Mouse (Mus musculus): ENCODE results near the gene Sgip1. TPM values are rescaled to one million over a fixed set of nuclear protein-coding genes. Genes with fewer than 3 reads are reported as not detected.

The Sgip1 gene
- polyA plus RNA-seq, 1 experiment, result 0.10 TPM

- Histone ChIP-seq H3K79me2 (ENCODE audit: control insufficient read depth, insufficient read depth) (no peaks in the 10 kb centered on the region), H3K27me3 (ENCODE audit: control insufficient read depth, insufficient read depth, insufficient read length) (no peaks in the 10 kb centered on the region), H3K4me2 (ENCODE audit: low read depth) (no peak overlapping the region), H3ac (ENCODE audit: control insufficient read depth, insufficient read length) (no peak overlapping the region), H3K36me3 (ENCODE audit: control insufficient read depth, insufficient read depth) (no peaks in the 10 kb centered on the region), H3K4me3 (no peak overlapping the region)
- no peak for TF ChIP-seq USF1 (IDR thresholded peaks at IDR 0.05; ENCODE audit: low read depth)
- TF ChIP-seq REST (IDR thresholded peaks at IDR 0.05; ENCODE audit: insufficient read depth, insufficient read length), result no peak
- TF ChIP-seq E2F4 (IDR thresholded peaks at IDR 0.05; ENCODE audit: insufficient read depth), result no peak
- TF ChIP-seq MYOG (IDR thresholded peaks at IDR 0.05; ENCODE audit: control insufficient read depth in 1 of 3, insufficient read depth in 1 of 3, insufficient read length in 2 of 3, low read depth in 2 of 3), result no peak
- TF ChIP-seq TCF12 (IDR thresholded peaks at IDR 0.05; ENCODE audit: insufficient read depth, poor library complexity, severe bottlenecking), result no peak
- TF ChIP-seq POLR2AphosphoS2 (IDR thresholded peaks at IDR 0.05; ENCODE audit: insufficient read length, low read depth), result no peak
- TF ChIP-seq CEBPB (IDR thresholded peaks at IDR 0.05; ENCODE audit: insufficient read depth, poor library complexity, severe bottlenecking), result no peak
- TF ChIP-seq POLR2A (IDR thresholded peaks at IDR 0.05; ENCODE audit: insufficient read length, low read depth), result no peak
- TF ChIP-seq SRF (IDR thresholded peaks at IDR 0.05; ENCODE audit: control insufficient read depth, insufficient read length, low read depth), result no peak
Observed at GRCm38 (mm10) chr4:102969599-102969998, 228.5 kb downstream of the Sgip1 start.

GRCm38 (mm10) chr4:102971159-102971558 lies 230.1 kb downstream of the Sgip1 start:
- H3K79me2 ChIP-seq (ENCODE audit: control insufficient read depth, insufficient read depth), result no peaks in the 10 kb centered on the region
- no peak overlapping the region for H3K4me2 ChIP-seq (ENCODE audit: low read depth)
- H3K27me3 ChIP-seq (ENCODE audit: control insufficient read depth, insufficient read depth, insufficient read length), result no peaks in the 10 kb centered on the region
- no peak overlapping the region for H3K4me3 ChIP-seq
- H3ac ChIP-seq (ENCODE audit: control insufficient read depth, insufficient read length), result no peak overlapping the region
- H3K36me3 ChIP-seq (ENCODE audit: control insufficient read depth, insufficient read depth), result no peaks in the 10 kb centered on the region
- TF ChIP-seq TCF12 (IDR thresholded peaks at IDR 0.05; ENCODE audit: insufficient read depth, poor library complexity, severe bottlenecking), result no peak
- TF ChIP-seq USF1 (IDR thresholded peaks at IDR 0.05; ENCODE audit: low read depth), result no peak
- TF ChIP-seq MYOD1 (IDR thresholded peaks at IDR 0.05; ENCODE audit: control insufficient read depth in 1 of 3, insufficient read length in 2 of 3, low read depth in 2 of 3), result no peak
- TF ChIP-seq MYOG (IDR thresholded peaks at IDR 0.05; ENCODE audit: control insufficient read depth in 1 of 3, insufficient read depth in 1 of 3, insufficient read length in 2 of 3, low read depth in 2 of 3), result no peak
- TF ChIP-seq E2F4 (IDR thresholded peaks at IDR 0.05; ENCODE audit: insufficient read depth), result no peak
- no peak for TF ChIP-seq MAX (IDR thresholded peaks at IDR 0.05; ENCODE audit: low read depth)
- TF ChIP-seq TCF3 (IDR thresholded peaks at IDR 0.05; ENCODE audit: insufficient read length, low read depth), result no peak
- TF ChIP-seq CEBPB (IDR thresholded peaks at IDR 0.05; ENCODE audit: insufficient read depth, poor library complexity, severe bottlenecking), result no peak
- TF ChIP-seq SRF (IDR thresholded peaks at IDR 0.05; ENCODE audit: control insufficient read depth, insufficient read length, low read depth), result no peak
- no peak for TF ChIP-seq POLR2AphosphoS2 (IDR thresholded peaks at IDR 0.05; ENCODE audit: insufficient read length, low read depth)
- TF ChIP-seq REST (IDR thresholded peaks at IDR 0.05; ENCODE audit: insufficient read depth, insufficient read length), result no peak
- TF ChIP-seq POLR2A (IDR thresholded peaks at IDR 0.05; ENCODE audit: insufficient read length, low read depth), result no peak

- H3ac ChIP-seq (ENCODE audit: control insufficient read depth, insufficient read length), result no peak overlapping the region
- no peaks in the 10 kb centered on the region for H3K27me3 ChIP-seq (ENCODE audit: control insufficient read depth, insufficient read depth, insufficient read length)
- H3K4me2 ChIP-seq (ENCODE audit: low read depth), result no peak overlapping the region
- no peaks in the 10 kb centered on the region for H3K79me2 ChIP-seq (ENCODE audit: control insufficient read depth, insufficient read depth)
- H3K4me3 ChIP-seq, result no peak overlapping the region
- TF ChIP-seq TCF12 (IDR thresholded peaks at IDR 0.05; ENCODE audit: insufficient read depth, poor library complexity, severe bottlenecking) (no peak), SRF (IDR thresholded peaks at IDR 0.05; ENCODE audit: control insufficient read depth, insufficient read length, low read depth) (no peak), USF1 (IDR thresholded peaks at IDR 0.05; ENCODE audit: low read depth) (no peak), REST (IDR thresholded peaks at IDR 0.05; ENCODE audit: insufficient read depth, insufficient read length) (no peak), CEBPB (IDR thresholded peaks at IDR 0.05; ENCODE audit: insufficient read depth, poor library complexity, severe bottlenecking) (no peak), MYOG (IDR thresholded peaks at IDR 0.05; ENCODE audit: control insufficient read depth in 1 of 3, insufficient read depth in 1 of 3, insufficient read length in 2 of 3, low read depth in 2 of 3) (no peak), MAX (IDR thresholded peaks at IDR 0.05; ENCODE audit: low read depth) (no peak), TCF3 (IDR thresholded peaks at IDR 0.05; ENCODE audit: insufficient read length, low read depth) (no peak), E2F4 (IDR thresholded peaks at IDR 0.05; ENCODE audit: insufficient read depth) (no peak), POLR2AphosphoS2 (IDR thresholded peaks at IDR 0.05; ENCODE audit: insufficient read length, low read depth) (no peak)
- no peaks in the 10 kb centered on the region for H3K36me3 ChIP-seq (ENCODE audit: control insufficient read depth, insufficient read depth)
Observed at GRCm38 (mm10) chr4:102972071-102972470, 231.0 kb downstream of the Sgip1 start.

GRCm38 (mm10) chr4:102974172-102974571 lies 233.1 kb downstream of the Sgip1 start:
- Histone ChIP-seq H3ac (ENCODE audit: control insufficient read depth, insufficient read length) (no peak overlapping the region), H3K4me2 (ENCODE audit: low read depth) (no peak overlapping the region), H3K79me2 (ENCODE audit: control insufficient read depth, insufficient read depth) (no peaks in the 10 kb centered on the region), H3K36me3 (ENCODE audit: control insufficient read depth, insufficient read depth) (no peaks in the 10 kb centered on the region), H3K4me3 (no peak overlapping the region), H3K27me3 (ENCODE audit: control insufficient read depth, insufficient read depth, insufficient read length) (no peaks in the 10 kb centered on the region)
- no peak for TF ChIP-seq MYOG (IDR thresholded peaks at IDR 0.05; ENCODE audit: control insufficient read depth in 1 of 3, insufficient read depth in 1 of 3, insufficient read length in 2 of 3, low read depth in 2 of 3)
- no peak for TF ChIP-seq E2F4 (IDR thresholded peaks at IDR 0.05; ENCODE audit: insufficient read depth)
- no peak for TF ChIP-seq USF1 (IDR thresholded peaks at IDR 0.05; ENCODE audit: low read depth)
- TF ChIP-seq MAX (IDR thresholded peaks at IDR 0.05; ENCODE audit: low read depth), result no peak
- TF ChIP-seq SRF (IDR thresholded peaks at IDR 0.05; ENCODE audit: control insufficient read depth, insufficient read length, low read depth), result no peak
- TF ChIP-seq POLR2A (IDR thresholded peaks at IDR 0.05; ENCODE audit: insufficient read length, low read depth), result no peak
- TF ChIP-seq TCF12 (IDR thresholded peaks at IDR 0.05; ENCODE audit: insufficient read depth, poor library complexity, severe bottlenecking), result no peak
- TF ChIP-seq CEBPB (IDR thresholded peaks at IDR 0.05; ENCODE audit: insufficient read depth, poor library complexity, severe bottlenecking), result no peak

Data from myocyte (in vitro differentiated cells).